Mouse (Mus musculus) gonadal fat pad, adult 2 months (tissue): ENCODE measurements around the gene Phf21b. TPM values are rescaled to one million over a fixed set of nuclear protein-coding genes. Genes with fewer than 3 reads are reported as not detected.
"Not testable (repeated sequence)": the region's sequence is repeated elsewhere in the genome, so short reads cannot be mapped to it uniquely, and the experiment has no call there.

Experiments used
- DNase-seq: peaks from one replicate; pipeline ENCODE4 v3.0.0-alpha.2; 2012; ENCODE audit warnings: low read depth
- polyA plus RNA-seq: library from polyadenylated mRNA; depleted of rRNA; stranded (reverse); fragments of >200 nt; gene quantifications from 2 replicates; pipeline ENCODE4 v1.2.3, GENCODE M21; 2012

Gene Phf21b
- polyA plus RNA-seq, 1 experiment, result 2.8 TPM

DNA sequence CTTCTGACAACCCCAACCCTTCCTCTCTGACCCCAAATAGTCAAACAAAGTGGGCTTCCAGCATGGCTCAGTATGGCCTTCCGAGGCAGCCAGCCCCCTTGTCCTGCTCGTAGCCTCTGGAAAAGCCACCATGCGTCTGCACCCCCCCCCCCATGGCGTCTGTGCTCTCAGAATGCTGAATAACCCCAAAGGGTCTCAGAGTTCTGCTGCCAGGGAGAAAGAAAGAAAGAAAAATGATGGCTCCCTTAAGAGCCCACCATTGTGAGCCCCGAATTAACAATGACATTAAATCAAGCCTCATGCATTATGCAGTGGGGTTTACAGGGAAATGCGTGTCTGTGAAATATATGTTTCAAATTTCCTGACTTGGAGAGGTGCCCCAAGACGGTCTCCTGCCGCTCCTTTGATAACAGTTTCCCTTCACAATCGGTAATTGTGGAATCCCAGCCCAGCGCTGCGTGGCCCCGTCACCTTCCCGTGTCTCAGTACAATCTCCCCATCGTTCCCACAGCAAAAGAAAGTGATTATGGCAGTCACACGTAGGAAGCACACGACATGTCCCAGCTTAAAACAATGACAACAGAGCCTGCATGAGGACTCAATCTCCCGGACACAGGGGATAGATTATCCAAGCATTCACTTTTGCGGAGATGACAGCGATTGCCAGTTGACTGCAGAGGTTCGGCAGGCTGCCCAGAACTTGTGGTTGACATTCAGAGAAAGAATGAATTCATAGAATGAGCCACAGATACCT lies 80.3 kb downstream of the Phf21b start:
- DNase-seq, result no peak

DNA sequence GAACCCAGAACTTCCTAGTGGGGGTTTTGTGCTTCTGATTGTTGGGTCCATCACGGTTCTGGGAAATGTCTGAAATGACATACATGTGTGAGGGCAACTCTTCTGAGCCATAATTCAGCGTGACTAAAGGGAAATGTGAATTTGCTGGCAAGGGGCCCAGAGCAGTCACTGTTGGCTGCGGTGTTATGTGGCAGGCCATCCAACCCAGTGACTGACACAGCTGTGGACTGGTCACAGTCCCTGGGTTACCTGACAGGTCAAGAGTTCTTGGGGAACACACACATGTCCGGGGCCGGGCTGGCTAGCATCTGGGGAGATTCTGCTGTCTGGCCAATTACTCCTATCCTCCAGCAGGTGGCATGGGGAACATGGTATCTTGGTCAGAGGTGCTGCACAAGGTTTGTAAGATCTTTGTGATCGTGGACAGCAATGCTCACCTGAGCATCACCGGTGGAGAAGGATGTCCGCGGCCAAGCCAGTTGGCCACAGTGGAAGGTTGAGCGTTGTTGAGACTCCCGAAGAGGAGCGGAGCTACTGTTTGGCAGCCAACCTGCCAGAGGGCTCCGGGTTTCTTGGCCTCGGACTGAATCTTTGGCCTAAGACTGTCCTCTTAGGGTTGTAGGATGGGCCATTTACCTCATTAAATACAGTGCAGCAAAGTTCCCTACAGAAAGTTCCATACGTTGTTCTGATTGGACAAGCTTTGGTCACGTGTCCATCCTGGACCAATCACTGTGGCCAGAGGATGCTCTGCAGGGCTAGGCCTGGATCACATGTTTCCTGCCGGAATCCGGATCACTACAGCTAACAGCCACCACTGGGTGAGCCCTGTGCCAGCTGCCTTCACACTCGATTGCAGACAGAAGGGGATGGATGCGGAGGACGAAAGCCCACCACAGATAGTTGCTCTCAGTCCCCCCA lies 83.4 kb downstream of the Phf21b start:
- DNase-seq, result no peak

DNA sequence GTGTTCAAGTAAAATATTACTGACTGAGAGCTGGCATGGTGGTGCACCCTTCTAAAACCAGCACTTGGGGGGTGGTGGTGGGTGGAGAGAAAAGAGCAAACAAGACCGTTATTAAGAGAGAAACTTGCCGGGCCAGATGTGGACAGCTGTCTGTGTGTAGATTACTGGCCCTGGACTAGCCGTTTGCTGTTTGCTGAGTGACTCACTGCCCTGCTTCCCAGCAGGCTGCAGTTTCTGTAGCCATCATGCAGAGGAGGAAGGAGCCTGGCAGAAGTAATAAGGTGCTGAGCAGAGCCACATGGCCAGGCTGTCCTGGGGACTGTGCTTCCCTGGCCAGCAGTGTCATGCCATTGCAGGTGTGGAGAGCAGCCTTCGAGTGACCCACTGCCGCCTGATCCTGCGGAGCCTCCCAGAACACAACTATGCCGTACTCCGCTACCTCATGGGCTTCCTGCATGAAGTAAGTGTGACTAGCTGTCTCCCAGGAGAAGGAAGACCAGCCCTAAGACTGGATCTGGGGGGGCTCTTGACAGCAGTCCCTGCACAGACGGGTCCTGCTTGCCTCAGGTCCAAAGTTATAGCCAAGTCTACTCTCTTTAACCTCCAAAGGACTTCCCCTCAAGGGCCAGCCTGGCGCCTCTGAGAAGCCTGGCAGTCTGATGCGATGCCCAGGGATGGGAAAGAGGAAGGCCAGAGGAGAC lies 86.1 kb downstream of the Phf21b start:
- DNase-seq, result no peak

DNA sequence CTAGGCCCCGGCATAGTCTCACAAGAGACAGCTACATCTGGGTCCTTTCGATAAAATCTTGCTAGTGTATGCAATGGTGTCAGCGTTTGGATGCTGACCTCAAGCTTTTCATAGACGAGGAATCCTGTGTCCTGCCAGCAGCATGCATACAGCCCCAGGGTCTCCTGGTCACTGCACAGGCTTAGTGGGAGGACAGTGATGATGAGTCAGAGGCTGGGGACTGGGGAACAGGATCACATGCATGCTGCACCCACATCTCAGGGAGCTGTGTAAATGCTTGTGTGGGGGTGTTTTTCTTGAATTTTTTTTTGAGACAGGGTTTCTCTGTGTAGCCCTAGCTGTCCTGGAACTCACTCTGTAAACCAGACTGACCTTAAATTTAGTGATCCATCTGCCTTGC lies 87.3 kb downstream of the Phf21b start:
- not testable (repeated sequence) for DNase-seq

DNA sequence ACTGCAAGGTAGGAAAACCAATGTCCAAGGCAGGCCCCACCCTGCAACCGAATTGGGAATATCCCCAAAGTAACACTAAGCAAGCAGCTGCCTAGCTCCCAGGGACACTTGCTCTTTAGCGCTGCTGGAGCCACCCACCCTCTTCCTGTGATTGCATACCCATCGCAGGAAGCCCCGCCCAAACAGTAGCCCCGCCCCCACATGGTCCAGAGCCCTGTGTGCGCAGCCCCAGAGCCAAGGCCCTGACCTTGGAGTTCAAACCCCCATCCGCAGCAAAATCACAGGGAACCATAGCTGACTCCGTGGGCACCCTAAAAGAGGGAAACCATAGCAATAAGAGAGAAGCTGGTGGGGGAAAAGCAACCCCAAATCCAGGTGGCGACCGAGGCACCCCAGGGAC lies 89.2 kb downstream of the Phf21b start:
- DNase-seq, result no peak

DNA sequence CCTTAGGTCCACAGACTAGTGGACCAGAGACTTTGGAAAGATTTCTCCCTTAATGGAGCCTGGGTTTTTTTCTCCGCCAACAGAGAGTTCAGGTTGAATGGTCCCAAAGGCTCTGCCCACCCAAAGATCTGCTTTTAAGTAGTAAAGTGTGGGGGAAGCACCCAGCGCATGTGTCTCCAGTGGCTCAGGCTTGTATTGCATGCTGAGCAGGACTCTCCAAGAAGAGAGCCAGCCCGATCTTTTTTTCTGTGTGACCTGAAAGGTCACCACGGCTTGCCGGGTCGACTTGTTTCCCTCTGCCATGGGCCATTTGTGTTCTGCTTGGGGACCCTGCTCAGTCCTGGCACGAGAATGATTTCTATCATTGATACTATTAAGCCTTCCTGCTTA lies 92.4 kb downstream of the Phf21b start:
- no peak for DNase-seq

DNA sequence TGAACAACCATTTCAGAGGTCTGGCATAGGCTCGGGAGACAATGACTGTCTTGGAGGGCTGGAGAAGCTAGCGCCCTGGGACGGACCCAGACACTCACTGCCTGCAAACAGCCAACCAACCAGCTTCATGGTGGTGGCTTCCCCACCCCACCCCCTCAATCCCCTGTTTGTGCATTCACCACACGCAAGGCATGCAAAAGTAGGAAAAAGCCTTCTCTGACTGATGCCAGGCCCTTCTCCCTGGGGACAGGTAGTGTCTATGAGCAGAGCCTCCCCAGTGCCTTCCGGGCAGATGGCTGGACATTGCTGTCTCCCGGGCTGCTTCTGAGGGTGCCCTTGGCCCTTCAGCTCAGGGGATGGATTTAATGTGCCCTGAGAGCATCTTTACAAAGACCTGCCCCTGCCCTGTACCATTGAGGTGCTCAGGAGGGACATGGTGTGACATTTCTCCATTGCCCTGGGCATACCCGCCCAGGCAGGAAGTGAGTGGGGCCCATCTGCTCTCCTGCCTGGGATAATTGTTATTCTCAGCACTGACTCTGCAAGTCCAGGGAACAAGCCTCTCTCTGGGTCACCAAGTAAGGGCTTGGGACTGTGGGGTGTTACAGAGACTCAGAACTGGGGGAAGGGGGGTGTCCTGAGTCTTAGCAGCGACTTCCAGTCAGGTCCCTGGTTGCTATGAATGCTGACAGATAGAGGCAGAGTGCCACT lies 93.0 kb downstream of the Phf21b start:
- DNase-seq, result no peak

DNA sequence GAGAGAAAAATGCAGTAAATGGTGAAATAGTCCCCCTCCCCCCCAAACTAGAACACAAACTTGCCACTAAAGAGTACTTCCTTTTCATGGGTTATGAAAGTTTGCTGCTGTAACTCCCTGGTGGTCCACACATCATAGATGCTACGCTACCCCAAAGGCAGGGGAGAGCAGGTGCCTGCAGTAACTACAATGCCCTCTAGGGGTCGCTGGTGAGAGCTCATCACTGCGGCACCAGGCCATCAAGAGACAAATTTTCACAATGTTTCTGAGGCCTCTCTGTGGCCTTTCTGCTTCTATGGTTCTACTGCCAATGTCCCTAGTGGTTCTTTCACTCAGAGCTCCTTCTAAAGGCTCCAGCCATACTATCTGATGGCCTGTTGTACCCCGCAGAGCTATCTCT lies 97.4 kb downstream of the Phf21b start:
- DNase-seq, result no peak

DNA sequence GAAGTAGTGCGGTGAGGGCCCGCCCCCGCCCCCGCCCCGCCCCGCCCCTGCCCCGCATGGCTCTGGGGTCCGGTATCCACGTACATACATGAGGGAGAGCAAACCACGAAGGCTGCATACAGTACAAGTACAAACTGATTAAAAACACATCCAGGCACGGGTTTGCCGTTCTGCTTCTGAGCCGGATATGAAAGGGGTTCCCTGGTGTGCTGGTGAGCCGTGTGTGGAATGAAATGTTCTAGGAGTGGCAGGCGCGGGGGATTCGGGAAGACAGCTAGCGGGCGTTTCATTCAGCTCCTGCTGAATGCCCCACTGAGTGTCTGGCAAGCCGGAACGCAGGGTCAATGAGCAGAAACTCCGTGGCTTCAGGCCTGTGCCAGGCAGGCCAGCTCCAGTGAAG lies 99.4 kb downstream of the Phf21b start:
- no peak for DNase-seq

DNA sequence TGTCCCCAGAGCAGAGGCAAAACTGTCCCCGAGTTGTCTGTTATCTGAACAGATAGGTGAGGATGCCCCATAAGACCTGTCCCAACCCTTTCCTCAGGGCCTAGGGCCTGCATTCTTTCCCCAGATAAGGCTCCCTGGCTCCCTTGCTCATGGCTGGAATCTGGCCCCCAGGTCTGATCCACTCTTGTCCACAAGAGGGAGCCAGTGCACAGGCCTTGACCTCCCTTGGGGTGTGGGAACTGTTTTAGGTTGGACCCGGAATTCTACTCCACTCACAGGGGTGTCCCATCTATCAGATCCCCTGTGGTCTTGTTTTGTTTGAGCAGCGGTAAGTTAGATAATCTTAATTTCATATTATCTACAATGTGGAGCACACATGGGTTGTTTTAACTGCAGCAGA lies 100.9 kb downstream of the Phf21b start:
- DNase-seq, result no peak

DNA sequence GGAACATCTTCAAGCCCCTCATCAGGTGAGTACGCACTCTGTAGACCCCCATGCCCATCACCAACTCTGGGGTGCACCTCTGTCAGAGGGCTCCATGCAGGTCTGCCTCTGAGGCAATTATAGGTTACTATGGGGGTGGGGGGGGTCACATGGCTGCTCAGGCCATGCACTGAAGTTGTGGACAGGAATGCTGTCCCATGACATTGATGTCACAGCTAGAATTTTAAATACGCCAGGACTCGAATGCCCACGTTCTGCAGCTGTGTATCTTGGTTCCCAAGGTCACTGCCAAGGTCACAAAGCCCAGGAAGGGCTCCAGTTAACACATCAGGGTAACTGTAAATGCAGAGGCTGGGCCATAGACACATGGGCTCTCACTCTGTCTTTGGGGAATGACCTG lies 110.0 kb downstream of the Phf21b start:
- no peak for DNase-seq

DNA sequence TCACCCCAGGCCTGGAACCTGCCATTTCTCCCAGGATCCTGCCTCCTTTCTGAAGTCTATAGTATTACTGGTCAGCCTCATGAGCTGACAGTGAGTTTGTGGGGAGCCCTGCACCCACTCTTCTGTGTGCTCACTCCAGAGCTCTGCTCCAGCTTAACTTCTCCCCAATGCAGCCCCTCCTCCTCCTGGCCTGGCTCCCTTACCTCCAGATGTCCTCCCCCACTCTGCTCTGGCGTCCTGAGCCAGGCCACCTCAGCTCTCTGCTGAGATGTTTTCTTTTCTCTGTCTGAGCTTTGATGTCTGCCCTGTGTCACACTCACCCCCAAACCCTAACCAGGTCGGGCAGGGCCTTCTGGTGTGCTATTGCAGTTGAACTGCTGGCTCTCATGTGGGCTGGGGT lies 111.5 kb downstream of the Phf21b start:
- DNase-seq, result no peak

DNA sequence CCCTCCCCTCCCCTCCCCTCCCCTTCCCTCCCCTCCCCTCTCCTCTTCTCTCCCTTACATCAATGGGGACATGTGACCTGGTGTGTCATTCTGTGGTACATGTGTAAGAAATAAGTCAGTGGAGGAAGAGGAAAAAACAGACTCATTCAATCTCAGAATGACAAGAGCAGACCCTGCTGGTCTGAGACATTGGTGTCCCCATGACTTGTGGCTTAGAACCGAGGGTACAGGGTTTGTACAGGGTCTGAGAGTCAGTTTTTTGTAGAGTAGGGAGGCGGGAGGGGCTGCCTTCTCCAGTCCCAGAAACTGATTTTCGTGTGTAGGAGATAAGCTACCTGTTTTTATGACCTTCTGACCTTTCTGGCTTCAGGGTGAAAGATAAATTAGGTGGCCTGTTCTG lies 112.5 kb downstream of the Phf21b start:
- no peak for DNase-seq

DNA sequence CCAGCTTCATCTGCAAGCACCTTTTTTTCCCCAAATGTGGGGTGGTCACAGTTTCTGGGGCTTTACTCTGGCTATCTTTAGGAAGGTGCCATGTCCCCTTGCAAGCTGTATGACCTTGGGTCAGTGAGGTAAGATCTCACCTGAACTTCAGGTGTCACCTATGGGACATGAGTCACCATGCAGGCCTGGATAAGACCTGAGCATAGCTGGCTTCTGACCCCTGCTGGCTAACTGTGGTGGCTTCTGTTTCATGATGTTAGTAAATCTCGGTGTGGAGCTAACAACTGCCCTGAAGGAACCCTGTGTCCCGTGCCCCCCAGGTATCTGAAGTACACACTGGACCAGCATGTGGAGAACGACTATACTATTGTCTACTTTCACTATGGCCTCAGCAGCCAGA lies 114.3 kb downstream of the Phf21b start:
- no peak for DNase-seq

DNA sequence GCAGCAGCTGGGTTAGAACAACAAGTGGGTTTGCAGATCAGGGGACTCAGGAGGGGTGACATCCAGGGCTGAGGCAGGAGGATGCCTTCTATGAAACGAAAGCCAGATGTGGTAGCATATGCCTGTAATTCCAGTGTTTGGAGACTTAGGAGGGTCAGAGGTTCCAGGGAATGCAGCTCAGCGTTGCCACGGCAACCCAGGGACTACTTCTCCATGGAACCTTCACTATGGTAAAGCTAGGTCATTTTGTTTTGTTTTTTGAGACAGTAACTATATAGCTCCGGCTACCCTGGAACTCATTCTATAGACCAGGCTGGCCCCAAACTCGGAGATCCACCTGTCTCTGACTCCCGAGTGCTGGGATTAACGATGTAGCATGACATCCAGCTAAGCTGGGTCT lies 117.6 kb downstream of the Phf21b start:
- no peak for DNase-seq

DNA sequence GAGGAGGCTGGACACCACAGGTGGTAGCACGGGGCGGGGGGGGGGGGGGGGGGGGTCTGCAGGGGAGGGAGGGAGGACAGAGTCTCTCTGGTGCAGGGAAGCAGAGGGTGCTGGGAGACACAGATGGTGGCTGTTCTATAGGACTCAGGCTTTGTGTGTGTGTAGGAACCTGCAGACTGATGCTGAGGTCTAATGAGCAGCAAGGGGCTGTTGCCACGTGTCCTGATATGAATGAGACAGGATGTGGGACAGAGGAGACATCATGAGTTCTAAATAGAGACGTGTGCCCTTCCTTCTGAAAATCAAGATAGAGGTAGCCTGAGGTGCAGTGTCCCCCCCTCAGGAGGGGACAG lies 118.9 kb downstream of the Phf21b start:
- DNase-seq, result no peak

DNA sequence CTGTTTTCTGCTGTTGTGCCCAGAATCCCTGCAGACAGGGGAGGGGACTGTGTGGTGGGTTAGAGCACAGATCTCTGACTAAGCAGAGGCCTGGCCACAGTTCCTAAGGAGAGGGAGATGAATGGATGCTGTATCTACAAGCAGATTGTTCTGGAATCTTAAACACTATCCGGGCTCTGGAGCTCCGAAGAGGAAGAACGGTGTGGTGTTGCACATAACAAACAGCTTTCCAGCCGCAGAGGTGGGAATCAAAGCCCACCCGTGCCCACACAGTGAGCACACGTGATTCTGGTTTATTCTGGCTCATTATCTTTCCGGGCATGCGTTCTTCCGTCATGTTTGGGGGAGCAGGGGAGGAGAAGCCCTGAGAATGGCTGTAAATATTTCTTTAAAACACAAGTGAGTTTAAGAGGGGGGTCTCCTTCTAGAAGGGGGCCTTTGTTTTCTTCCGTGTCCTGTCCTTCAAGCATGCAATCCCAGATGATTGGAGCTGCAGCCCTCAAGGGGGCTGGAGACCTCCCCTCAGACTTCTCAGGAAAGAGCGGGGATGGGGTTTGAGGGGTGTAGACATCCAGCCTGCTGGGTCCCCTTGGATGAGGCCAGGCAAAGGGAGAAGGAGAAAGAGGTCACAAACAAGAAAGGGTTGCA lies 119.4 kb downstream of the Phf21b start:
- DNase-seq, result no peak
